Mouse (Mus musculus) stomach, postnatal 0 days (tissue): ENCODE data around the gene Zfp459. TPM values are rescaled to one million over a fixed set of nuclear protein-coding genes. Genes with fewer than 3 reads are reported as not detected.
"Not testable (repeated sequence)": the region's sequence is repeated elsewhere in the genome, so short reads cannot be mapped to it uniquely, and the experiment has no call there.

Source experiments
- ATAC-seq: fragments of 200-750 bp; cut with Nextera tagmentation; 2 replicates; pipeline ENCODE4 v1.8.0; 2017; ENCODE audit not compliant: low FRiP score, low TSS enrichment
- DNase-seq: peaks from one replicate; pipeline ENCODE4 v3.0.0-alpha.2; 2016; ENCODE audit warnings: low spot score
- H3K27ac ChIP-seq: fragments of 300-500 bp; sonication (generic); replicated peaks from 2 replicates; pipeline ENCODE4 v1.5.1; 2014; ENCODE audit warnings: mild to moderate bottlenecking, control low read depth
- H3K27me3 ChIP-seq: fragments of 300-500 bp; sonication (generic); 2 replicates; pipeline ENCODE4 v1.6.1; 2014; ENCODE audit warnings: low read length; ENCODE audit not compliant: control insufficient read depth, insufficient read depth
- H3K36me3 ChIP-seq: fragments of 300-500 bp; sonication (generic); 2 replicates; pipeline ENCODE4 v1.6.1; 2014; ENCODE audit warnings: low read length, mixed read lengths; ENCODE audit not compliant: control insufficient read depth, insufficient read depth
- H3K4me1 ChIP-seq: fragments of 300-500 bp; sonication (generic); replicated peaks from 2 replicates; pipeline ENCODE4 v1.6.1; 2014; ENCODE audit warnings: antibody characterized with exemption; ENCODE audit not compliant: control insufficient read depth, insufficient read depth
- H3K4me2 ChIP-seq: fragments of 300-500 bp; sonication (generic); replicated peaks from 2 replicates; pipeline ENCODE4 v1.6.1; 2014; ENCODE audit warnings: low read depth, mild to moderate bottlenecking, control low read depth, moderate library complexity
- H3K4me3 ChIP-seq: fragments of 300-500 bp; sonication (generic); 2 replicates; pipeline ENCODE4 v1.5.1; 2014; ENCODE audit warnings: low read depth, low read length, control low read depth
- H3K9ac ChIP-seq: fragments of 300-500 bp; sonication (generic); 2 replicates; pipeline ENCODE4 v1.6.1; 2014; ENCODE audit warnings: mild to moderate bottlenecking, low read length, control low read depth, mixed read lengths
- H3K9me3 ChIP-seq: fragments of 300-500 bp; sonication (generic); 2 replicates; pipeline ENCODE4 v1.6.1; 2016; ENCODE audit warnings: low read length; ENCODE audit not compliant: control insufficient read depth
- CTCF ChIP-seq: IDR thresholded peaks from 2 replicates; pipeline ENCODE4 v1.5.1; 2016; ENCODE audit warnings: antibody characterized with exemption, low read depth, mild to moderate bottlenecking, moderate library complexity
- EP300 ChIP-seq: optimal IDR thresholded peaks from 2 replicates; pipeline ENCODE3; 2016; ENCODE audit warnings: antibody characterized with exemption
- WGBS: fragments of 180-500 bp; shearing (Covaris S2); extraction: QIAGEN DNeasy Blood & Tissue Kit; methylation state at CpG from one replicate; pipeline ENCODE4 v1.1.7; 2014; 5-methylcytosine and 5-hydroxymethylcytosine counted together
- polyA plus RNA-seq: library from polyadenylated mRNA; unstranded; fragments of >200 nt; fragmentation: Nextera tagmentation; extraction: Ambion mirVana; gene quantifications from 2 replicates; pipeline ENCODE4 v1.2.1, GENCODE M21; 2015

Gene Zfp459
- polyA plus RNA-seq, 1 experiment from 2014 or later, result 1.3 TPM

DNA sequence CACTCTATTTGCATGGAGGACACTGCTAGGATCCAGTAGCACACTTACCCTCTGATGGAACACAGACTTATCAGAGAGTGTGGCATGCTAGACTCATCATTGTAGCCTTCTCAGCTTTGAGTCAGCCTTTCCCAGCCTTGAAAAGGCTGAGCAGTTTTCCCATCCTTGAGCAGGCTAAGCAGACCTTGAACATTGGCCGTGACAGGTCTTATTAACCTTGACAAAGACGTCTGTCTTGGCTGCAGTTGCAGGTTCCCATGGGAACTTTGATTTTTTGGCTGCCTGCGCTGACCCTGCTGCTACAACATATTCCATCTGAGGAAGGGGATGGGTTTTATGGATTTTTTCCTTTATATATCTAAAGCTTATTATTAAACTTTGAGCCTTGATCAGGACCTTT, 6.9 kb upstream of the Zfp459 start:
- Histone ChIP-seq H3K9ac (no peak overlapping the region), H3K9me3 (no peaks in the 10 kb centered on the region), H3K27ac (no peak overlapping the region), H3K36me3 (no peaks in the 10 kb centered on the region), H3K27me3 (no peaks in the 10 kb centered on the region), H3K4me2 (no peak overlapping the region), H3K4me1 (no peaks in the 10 kb centered on the region), H3K4me3 (no peak overlapping the region)
- ATAC-seq (no peak), DNase-seq (no peak)
- 74% methylated on average over 3 of the region's 3 CpGs for WGBS
- no peak for TF ChIP-seq EP300
- no peak for TF ChIP-seq CTCF

GRCm38 (mm10) chr13:67425699-67426098, 4.5 kb upstream of the Zfp459 start:
- not testable (repeated sequence) for H3K9me3 ChIP-seq, DNase-seq

GRCm38 (mm10) chr13:67422532-67422931, 1.3 kb upstream of the Zfp459 start:
- not testable (repeated sequence) for H3K4me1 ChIP-seq, ATAC-seq, H3K9me3 ChIP-seq, H3K27ac ChIP-seq, H3K4me3 ChIP-seq, DNase-seq, H3K36me3 ChIP-seq, H3K9ac ChIP-seq, H3K4me2 ChIP-seq, H3K27me3 ChIP-seq
- WGBS, result 81% methylated on average over 2 of the region's 2 CpGs

More at GRCm38 (mm10) chr13:67425699-67426098, 4.5 kb upstream of the Zfp459 start:
- H3K4me3 ChIP-seq, H3K36me3 ChIP-seq, H3K27ac ChIP-seq, ATAC-seq, H3K4me1 ChIP-seq, H3K9ac ChIP-seq, H3K27me3 ChIP-seq, H3K4me2 ChIP-seq: not testable (repeated sequence)

GRCm38 (mm10) chr13:67420558-67421206, 536 bp downstream of the Zfp459 start:
- TF ChIP-seq CTCF (no peak), EP300 (no peak)
- Histone ChIP-seq H3K4me1 (no peaks in the 10 kb centered on the region), H3K9ac (peak overlapping the region; percentile 51), H3K36me3 (no peaks in the 10 kb centered on the region), H3K27me3 (no peaks in the 10 kb centered on the region), H3K27ac (peak overlapping the region; percentile 45; the same call in 1 of the 2 replicates), H3K4me3 (peak overlapping the region; percentile 54), H3K9me3 (no peaks in the 10 kb centered on the region), H3K4me2 (peak overlapping the region; percentile 71)
- 24% methylated on average over 11 of the region's 11 CpGs for WGBS
- no peak for DNase-seq
- peak; percentile 70 for ATAC-seq

DNA sequence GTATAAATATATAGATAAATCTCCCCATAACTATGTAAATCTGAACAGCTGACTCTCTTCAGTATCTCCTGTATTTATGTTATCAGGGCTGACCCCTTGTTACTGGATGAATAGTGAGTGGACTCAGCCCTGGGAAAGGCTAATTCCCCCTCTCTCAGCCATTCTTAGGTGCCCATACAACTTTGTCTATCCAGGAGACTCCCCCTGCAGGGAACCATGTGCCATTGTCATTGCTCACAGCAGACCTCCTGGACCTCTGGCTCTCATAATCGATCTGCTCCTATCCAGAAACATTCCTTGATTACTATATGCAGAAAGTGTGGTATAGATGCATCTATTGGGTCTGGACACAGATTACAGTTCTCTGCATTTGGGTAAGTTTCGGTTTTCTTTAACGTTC, 4.4 kb downstream of the Zfp459 start:
- H3K27ac ChIP-seq, result no peak overlapping the region
- H3K4me3 ChIP-seq, result no peak overlapping the region
- H3K9me3 ChIP-seq, result no peaks in the 10 kb centered on the region
- DNase-seq, result no peak
- no peak overlapping the region for H3K4me2 ChIP-seq
- H3K36me3 ChIP-seq, result no peaks in the 10 kb centered on the region
- H3K4me1 ChIP-seq, result no peaks in the 10 kb centered on the region
- no peak overlapping the region for H3K9ac ChIP-seq
- no peak for ATAC-seq
- WGBS, result 85% methylated on average over 3 of the region's 3 CpGs
- H3K27me3 ChIP-seq, result no peaks in the 10 kb centered on the region
- TF ChIP-seq EP300 (no peak), CTCF (peak; percentile 26)

DNA sequence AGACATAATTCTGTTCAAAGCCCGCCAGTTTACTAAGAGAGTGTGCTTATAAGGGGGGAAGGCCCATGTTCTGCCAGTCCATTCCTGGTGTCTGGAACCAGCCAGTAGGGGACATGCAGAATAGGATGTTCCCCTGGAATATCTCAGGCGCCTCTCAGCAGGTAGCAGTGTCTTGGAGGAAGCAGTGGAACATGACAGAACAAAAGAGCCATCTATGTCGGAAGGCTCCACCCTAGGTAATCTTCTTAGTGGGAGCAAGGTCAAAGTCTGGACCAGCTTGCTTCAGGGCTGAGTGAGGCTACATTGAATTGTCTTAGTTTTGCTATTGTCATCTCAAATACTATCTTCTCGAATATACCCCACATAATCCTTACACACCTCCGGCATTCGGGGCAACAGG, 5.5 kb downstream of the Zfp459 start:
- H3K4me2 ChIP-seq, result no peak overlapping the region
- no peaks in the 10 kb centered on the region for H3K27me3 ChIP-seq
- H3K4me1 ChIP-seq, result no peaks in the 10 kb centered on the region
- no peaks in the 10 kb centered on the region for H3K9me3 ChIP-seq
- no peak overlapping the region for H3K27ac ChIP-seq
- TF ChIP-seq CTCF (no peak), EP300 (no peak)
- ATAC-seq, result no peak
- no peaks in the 10 kb centered on the region for H3K36me3 ChIP-seq
- H3K9ac ChIP-seq, result no peak overlapping the region
- DNase-seq, result no peak
- no peak overlapping the region for H3K4me3 ChIP-seq
- WGBS, result 90% methylated on average over 6 of the region's 6 CpGs
